Mouse (Mus musculus): ENCODE measurements around the gene Cnep1r1.

DNA sequence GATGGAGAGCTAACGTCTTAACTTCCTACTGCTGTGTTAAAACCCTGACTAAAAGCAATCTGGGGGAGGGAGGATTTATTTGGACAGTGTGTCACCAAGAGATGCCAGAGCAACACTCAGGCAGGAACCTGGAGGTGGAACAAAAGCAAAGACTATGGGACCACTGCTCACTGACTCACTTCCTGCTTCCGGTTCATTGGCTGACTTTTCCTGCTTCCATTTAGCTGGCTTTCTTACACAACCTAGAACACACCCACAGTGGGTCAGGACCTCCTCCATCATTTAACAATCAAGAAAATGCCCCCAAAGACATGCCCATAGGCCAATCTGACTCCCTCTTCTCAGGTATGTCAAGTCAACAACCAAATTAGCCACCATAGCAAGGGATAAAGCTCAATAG is 26.9 kb upstream of the Cnep1r1 start:
- TF ChIP-seq CTCF (IDR thresholded peaks at IDR 0.05; ENCODE audit: extremely low read depth, insufficient read depth, low read length), result no peak
- no peak for TF ChIP-seq POLR2A (IDR thresholded peaks at IDR 0.05; ENCODE audit: extremely low read depth, insufficient read depth, low read length)
